Mouse (Mus musculus) thymus, postnatal 0 days (tissue): ENCODE measurements around the gene Ano6. TPM values are rescaled to one million over a fixed set of nuclear protein-coding genes. Genes with fewer than 3 reads are reported as not detected.

ENCODE experiments used
- DNase-seq: peaks from one replicate; pipeline ENCODE4 v3.0.0-alpha.2; 2015; ENCODE audit warnings: low spot score
- polyA plus RNA-seq: library from polyadenylated mRNA; unstranded; fragments of >200 nt; fragmentation: Nextera tagmentation; extraction: Ambion mirVana; gene quantifications from 2 replicates; pipeline ENCODE4 v1.2.1, GENCODE M21; 2015

Ano6 gene
- polyA plus RNA-seq, 1 experiment from 2014 or later = 104 TPM

DNA sequence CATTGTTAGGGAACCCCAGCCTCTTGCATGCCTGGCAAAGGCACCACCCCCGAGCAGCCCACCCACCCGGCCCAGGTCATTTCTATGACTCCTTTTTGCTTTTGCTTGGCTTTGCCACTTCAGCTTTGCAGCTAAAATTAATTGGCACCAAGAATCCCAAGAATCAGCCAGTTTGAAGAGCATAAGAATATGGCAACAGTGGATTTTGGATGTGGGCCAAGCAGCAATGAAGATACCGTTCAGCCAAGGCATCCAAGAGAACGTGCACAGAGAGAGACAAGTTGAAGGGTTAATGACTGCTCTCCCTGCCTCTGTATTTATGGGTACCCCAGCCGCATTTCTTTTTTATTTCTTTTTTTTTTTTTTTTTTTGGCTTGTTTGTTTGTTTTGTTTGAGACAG, 5.4 kb downstream of the Ano6 start:
- no peak for DNase-seq

DNA sequence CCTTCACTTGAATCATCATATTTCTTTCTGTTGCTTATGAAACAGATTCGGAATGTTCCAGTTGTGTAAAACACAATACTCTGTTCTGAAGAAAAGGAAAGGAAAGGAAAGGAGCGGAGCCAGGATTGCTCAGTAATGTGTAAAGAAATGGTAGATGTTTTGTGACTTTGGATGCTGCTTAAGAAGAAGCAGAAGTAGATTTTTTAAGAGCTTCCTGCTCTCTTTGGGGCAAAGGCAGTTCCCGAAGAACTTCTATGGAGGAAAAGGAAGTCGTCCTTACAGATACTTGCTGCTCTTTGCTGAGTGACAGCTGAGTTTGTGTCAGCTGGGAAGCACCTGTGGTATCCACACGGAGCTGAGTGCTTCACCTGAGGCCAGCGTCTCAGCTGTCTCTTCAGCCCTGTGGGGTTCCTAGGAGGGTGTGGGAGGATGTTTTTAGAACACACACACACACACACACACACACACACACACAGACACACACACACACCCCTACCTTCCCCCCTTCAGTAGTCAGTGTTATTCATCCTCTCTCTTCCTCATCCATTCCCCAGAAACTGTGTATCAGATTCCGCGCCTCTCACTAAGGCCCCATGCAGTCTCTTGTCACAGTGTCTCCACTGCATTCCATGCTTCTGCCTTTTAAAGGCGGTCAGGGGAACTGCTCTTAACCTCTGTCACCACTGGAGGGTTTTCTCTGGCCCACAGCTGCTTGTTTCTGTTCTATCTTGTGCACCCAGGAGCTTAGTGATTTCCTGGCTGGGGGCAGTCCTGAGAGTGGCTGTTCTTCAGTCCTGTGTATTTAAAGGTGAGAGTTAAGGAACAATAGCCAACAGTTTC, 6.7 kb downstream of the Ano6 start:
- peak; percentile 23 for DNase-seq

- no peak for DNase-seq
Measured at GRCm38 (mm10) chr15:95798266-95798665, 7.6 kb downstream of the Ano6 start.

DNA sequence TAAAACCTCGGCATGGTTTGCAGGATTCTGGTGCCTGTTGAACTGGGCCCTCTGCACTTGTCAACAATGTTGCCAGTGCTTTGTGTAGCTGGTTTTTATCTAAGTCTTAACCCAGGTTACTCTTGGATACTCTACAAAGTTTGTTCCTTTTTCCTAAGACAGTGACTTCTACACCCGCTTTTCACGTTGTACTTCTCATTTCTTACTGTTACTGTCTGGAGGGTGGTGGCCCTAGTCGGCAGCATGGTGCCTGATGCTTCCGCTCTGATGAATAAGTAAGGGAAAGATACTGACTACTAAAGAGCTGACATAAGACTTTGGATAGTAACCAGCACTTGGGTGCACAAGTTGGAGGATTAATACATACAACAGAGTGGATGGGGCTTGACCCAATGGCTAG, 9.0 kb downstream of the Ano6 start:
- DNase-seq = no peak

- DNase-seq = no peak
Measured at GRCm38 (mm10) chr15:95800051-95800450, 9.4 kb downstream of the Ano6 start.

GRCm38 (mm10) chr15:95801261-95801979, 10.8 kb downstream of the Ano6 start:
- DNase-seq = no peak

DNA sequence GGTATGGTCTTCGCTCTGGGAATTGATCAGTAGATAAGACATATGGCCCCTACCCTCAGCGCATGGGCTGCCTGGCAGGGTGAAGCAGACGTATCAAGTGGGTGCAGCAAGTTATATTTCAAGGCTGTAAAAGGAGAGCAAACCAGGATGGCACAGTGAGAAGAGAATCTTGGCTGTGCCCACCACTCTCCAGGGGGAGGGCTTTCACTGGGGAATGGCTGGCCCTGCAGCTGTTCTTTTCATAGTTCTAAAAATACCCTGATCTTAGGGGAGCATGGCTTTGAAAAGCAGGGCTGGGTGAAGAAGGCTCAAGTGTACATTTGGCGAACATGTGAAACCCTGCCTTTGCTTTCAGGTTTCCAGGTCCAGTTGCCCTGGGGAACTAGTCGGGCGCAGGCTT, 11.5 kb downstream of the Ano6 start:
- DNase-seq = peak; percentile 14

DNA sequence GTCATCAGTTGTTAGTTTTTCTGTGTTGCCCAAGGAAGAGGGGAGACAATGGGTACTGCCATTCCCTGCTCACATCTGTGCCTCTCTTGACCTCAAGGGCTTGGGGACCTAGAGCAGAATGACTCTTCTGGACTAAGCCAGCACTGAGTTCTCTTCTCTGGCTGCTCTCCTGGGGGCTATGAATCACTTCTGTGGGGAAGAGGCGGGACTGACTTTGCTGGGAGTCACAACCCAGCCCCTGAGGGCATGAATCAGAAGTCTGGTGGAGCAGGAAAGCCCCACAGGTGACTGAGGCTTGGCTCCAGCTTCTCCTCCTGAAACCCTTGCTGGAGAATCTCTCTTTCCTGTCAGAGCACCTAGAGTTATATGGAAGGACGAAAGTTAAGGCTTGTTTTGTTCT, 12.1 kb downstream of the Ano6 start:
- DNase-seq = no peak

GRCm38 (mm10) chr15:95803484-95803883, 12.8 kb downstream of the Ano6 start:
- peak; percentile 43 for DNase-seq

DNA sequence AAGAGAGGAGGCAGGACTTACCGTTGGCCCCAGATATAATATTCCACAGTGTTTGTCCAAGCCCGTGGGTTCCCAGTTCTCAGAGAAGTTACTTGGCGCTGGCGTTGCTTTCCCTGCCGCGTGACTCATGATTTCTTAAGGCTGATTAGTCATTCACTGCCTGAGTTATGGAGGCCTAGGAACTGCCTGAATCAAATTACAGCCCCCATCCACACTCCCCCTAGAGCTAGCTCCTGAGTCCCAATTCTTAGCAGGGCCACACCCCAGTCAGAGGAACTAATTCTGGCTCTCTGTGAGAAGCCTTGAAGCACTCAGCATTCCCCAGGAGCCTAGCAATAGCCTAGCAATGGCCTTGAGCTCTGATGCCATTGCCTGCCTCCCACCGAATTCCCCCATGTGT, 13.6 kb downstream of the Ano6 start:
- DNase-seq = no peak

GRCm38 (mm10) chr15:95805022-95805471, 14.4 kb downstream of the Ano6 start:
- DNase-seq = no peak

DNA sequence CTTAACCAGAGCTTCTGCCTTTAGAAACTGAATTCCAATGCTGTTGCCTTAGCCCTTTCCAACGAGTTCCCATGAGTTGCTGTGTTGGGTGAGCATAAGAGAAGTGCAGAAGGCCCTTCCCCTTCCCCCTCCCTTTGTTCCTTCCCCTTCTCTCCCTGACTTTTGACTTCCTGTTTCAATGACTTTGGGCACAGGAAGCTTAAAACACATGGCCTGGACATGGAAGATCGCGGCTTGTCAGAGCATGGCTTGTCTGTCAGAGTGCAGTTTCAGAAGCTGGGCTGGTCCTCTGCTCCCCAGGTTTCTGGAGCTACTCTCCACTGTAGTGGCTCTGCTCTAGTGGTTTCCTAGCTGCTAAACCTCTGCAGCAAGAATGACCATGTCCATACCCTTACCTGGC, 17.3 kb downstream of the Ano6 start:
- no peak for DNase-seq

DNA sequence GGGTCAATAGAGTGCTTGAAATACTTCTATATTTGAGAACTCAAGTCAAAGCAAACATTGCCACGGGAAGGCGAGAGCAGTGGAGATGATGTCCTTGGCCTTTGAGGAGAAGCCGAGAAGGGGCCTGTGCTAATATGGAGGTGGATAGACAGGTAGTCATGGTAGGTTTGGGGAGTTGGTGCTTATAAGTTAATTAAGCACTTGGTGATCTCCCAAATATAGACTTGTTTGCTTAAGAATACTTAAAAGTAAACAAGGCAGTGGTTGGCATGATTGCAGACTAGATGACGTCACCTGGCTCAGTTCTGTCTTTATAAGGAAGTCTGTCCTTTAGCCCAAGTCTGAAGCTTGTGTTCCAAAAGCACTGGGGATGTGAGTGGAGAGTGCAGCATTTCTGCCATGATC, 19.7 kb downstream of the Ano6 start:
- DNase-seq = no peak

DNA sequence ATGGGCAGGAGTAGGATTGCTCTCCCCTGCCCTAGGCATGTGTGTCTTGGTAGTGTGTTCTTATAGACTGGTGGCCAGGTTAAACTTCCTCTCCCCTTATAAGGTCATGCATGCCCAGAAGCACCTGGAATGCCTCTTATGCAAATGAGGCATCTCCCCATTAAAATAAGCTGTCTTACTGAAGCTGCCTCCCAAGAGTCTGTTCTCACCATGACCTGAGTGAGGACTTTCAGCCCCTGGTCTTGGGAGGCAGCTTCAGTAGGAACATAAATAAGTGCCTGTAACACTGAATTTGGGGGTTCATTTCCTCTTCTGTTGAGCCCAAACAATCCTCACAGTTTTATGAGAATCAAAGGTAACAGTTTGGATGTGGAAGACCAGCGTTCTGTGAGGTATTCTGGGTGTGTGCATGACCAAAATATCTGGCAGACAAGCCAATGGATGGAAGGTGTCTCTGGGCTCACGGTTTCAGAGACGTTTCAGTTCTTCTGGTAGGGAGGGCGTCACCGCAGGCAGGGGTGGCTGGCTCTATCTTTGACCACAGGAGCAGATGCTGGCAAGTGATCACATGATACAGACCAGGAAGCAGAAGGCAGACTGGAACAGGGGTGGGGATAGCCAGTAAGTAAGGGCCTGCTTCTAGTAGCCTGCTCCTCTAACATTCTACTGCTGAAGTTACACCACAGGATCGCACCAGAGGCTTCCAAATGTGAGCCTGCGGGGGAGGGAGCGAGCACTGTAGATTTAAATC, 22.4 kb downstream of the Ano6 start:
- DNase-seq = no peak

DNA sequence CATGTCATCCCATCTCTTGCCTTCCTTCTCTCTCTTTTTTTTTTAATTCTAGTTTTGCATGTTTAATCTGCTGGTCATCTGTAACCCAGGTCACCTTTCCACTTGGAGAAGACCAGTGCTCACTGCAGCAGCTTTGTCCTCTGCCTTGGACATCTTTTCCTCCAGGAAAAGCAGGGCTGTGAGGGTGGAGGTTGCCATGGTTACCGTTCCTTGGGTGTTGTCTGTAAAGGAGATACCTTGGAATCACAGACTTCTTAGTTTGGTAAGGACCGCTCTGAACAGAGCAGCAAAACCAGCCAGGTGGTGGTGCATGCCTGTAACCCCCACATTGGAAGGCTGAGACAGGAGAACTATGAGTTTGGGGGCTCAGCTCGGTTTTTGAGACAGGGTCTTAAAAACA, 26.9 kb downstream of the Ano6 start:
- DNase-seq = no peak

- no peak for DNase-seq
Measured at GRCm38 (mm10) chr15:95819249-95820035, 28.8 kb downstream of the Ano6 start.

DNA sequence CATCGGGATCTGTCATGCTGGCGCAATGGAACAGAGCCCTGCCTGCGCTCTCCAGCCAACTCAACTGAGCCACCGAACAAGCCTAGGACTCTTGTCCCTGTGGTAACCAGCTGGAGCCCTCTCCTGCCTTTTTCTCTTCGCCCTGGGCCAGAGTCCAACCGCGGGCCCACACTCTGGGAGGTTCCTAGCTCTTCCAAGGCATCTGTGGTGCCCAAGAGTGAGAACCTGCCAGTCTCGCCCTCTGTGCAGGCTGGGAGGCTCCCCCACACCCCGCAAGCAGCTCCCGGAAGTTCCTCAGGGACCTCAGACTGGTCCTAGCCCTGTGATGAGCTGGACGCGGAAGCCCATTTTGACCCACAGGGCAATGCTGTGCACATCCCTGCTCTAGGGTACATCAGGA, 29.5 kb downstream of the Ano6 start:
- DNase-seq = no peak

DNA sequence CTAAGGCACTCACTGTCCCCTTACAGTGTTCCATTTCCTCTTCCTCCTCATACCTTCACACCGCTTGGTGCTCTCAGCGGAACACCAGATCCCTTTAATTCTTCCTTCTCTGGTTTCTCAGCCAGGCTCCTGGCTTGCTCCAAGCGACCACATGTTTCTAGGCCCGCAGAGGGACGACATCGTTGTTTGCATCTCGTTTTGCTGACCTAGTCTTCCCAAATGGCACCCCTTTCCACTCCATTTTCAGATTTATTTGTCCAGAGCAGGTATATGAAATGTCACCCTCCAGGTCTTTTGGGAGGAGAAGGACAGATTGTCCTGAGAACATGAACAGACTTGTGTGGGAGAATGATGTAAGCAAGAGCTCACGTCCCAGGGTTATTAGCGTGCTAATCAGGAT, 30.0 kb downstream of the Ano6 start:
- no peak for DNase-seq

DNA sequence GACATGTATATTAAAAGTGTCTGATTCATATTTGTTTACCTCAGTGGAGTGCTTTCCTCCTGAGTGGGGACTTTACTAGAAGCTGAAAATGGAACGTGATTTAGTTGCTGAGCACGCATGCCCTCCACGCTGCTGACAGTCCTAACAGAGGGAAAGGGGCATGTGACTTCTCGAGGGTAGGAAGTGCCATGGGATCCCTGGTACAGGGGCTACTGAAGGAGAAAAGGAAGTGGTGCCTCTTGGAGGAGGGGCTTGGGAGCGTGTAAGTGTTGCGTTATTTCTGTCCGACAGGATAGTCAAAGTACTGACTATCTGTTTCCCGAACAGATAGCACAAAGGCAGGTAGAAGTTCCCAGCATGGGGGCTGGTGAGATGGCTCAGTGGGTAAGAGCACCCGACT, 31.5 kb downstream of the Ano6 start:
- DNase-seq = no peak

- DNase-seq = no peak
Measured at GRCm38 (mm10) chr15:95823383-95824306, 33.0 kb downstream of the Ano6 start.
